Mouse (Mus musculus): ENCODE results near the gene Fbxo2.

GRCm38 (mm10) chr4:148181483-148181882, 21.1 kb downstream of the Fbxo2 start:
- no peak for TF ChIP-seq EP300 (optimal IDR thresholded peaks at IDR 0.05)
- no peak for TF ChIP-seq CTCF (IDR thresholded peaks at IDR 0.05; ENCODE audit: low read depth)
